Mouse (Mus musculus): ENCODE measurements around the gene Cd1d1. TPM values are rescaled to one million over a fixed set of nuclear protein-coding genes. Genes with fewer than 3 reads are reported as not detected.
"Not testable (repeated sequence)": the region's sequence is repeated elsewhere in the genome, so short reads cannot be mapped to it uniquely, and the experiment has no call there.

The Cd1d1 gene
- 7.7 and 9.6 TPM in 2 replicates for polyA plus RNA-seq (2011; ENCODE audit: insufficient read length, low read depth, missing spikeins)

DNA sequence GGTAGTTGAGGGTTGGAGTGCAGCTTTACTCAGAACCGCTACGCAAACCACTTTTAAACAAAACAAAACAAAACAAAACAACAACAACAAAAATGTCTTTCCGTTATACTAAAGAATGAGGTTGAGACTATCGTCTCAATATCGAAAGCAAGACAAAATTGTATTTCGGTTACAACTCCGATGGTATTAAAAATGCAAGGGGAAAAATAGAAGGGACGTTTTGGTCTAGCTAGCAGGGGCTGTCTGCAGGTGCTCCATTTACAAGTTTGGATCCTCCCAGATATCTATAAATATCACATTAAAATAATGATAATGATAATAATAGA is at the start of gene Cd1d1:
TSS of gene Cd1d1 (minus strand) at position 27 of the 326 bp plus-strand sequence.
- no peaks in the 10 kb centered on the region for H3K4me1 ChIP-seq (ENCODE audit: control insufficient read depth, insufficient read depth, low read length)
- peak within 1 kb of the TSS; percentile 52 for H3K27ac ChIP-seq (ENCODE audit: insufficient read depth, low read length)
- H3K4me3 ChIP-seq (ENCODE audit: insufficient read depth, low read length) = peak within 1 kb of the TSS; percentile 65
- TF ChIP-seq POLR2A (IDR thresholded peaks at IDR 0.05; ENCODE audit: low read depth, low read length) = no peak
- TF ChIP-seq CTCF (IDR thresholded peaks at IDR 0.05; ENCODE audit: borderline replicate concordance, insufficient read depth, low read length) = no peak

DNA sequence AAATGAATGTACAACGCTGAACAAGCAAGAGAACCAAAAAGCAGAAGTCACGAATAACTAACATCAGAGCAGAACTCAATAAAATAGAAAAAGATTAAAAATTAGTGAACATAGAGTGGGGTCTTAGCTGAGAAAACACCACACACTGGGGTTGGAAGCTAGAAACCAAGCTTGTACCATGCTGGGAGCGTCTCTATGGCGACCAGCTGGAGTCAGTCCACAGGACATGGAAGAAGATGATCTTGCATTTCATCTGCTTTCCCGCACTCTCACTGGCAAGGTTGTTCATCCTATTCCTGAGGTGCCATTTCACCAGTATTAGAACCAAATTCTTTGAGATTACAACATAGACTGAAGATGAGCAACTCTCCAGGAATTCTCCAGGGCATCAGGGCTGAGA is 48.6 kb upstream of the Cd1d1 start:
- no peaks in the 10 kb centered on the region for H3K4me1 ChIP-seq (ENCODE audit: control insufficient read depth, insufficient read depth, low read length)
- no peak overlapping the region for H3K4me3 ChIP-seq (ENCODE audit: insufficient read depth, low read length)
- H3K27ac ChIP-seq (ENCODE audit: insufficient read depth, low read length) = no peak overlapping the region
- TF ChIP-seq POLR2A (IDR thresholded peaks at IDR 0.05; ENCODE audit: low read depth, low read length) = no peak
- TF ChIP-seq CTCF (IDR thresholded peaks at IDR 0.05; ENCODE audit: borderline replicate concordance, insufficient read depth, low read length) = no peak

DNA sequence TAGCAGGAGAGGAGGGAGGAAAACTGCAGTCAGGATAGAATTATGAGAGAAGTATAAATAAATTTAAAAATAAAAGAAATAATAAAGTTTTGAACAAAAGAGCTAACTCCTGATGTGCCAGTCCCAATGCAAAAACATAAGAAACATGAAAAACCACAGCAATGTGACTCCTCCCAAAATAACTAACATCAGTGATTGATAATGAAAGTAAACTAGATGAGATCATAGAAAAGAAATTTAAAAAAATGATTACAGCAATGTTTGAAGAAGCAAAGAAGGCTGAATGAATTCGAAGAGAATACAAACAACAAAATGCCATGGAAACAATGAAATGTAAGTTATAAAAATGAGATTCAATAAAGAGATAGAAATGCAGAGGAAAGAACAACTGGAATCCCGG is 42.5 kb upstream of the Cd1d1 start:
- Histone ChIP-seq H3K4me3 (ENCODE audit: insufficient read depth, low read length) (no peak overlapping the region), H3K4me1 (ENCODE audit: control insufficient read depth, insufficient read depth, low read length) (no peaks in the 10 kb centered on the region), H3K27ac (ENCODE audit: insufficient read depth, low read length) (no peak overlapping the region)
- TF ChIP-seq CTCF (IDR thresholded peaks at IDR 0.05; ENCODE audit: borderline replicate concordance, insufficient read depth, low read length) (no peak), POLR2A (IDR thresholded peaks at IDR 0.05; ENCODE audit: low read depth, low read length) (no peak)

DNA sequence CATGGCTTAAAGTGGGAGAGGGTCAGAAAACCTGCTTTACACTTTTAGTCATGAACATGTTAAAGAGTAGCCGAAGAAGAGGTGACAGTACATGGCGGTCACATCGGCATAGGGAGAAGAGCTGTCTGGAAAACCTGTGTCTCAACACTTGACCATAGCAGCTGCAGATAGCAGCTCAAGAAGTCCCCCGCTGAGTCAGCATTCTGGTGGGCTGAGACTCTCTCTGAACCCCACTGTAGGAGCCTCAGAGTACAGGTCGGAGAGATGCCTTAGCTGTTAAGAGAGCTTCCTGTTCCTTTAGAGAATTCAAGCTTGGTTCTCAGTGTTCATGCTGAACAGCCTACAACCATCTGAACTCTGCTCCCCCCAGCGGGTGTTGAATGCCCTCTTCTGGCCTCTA is 39.3 kb upstream of the Cd1d1 start:
- TF ChIP-seq CTCF (IDR thresholded peaks at IDR 0.05; ENCODE audit: borderline replicate concordance, insufficient read depth, low read length) (no peak), POLR2A (IDR thresholded peaks at IDR 0.05; ENCODE audit: low read depth, low read length) (no peak)
- Histone ChIP-seq H3K4me1 (ENCODE audit: control insufficient read depth, insufficient read depth, low read length) (no peaks in the 10 kb centered on the region), H3K27ac (ENCODE audit: insufficient read depth, low read length) (no peak overlapping the region), H3K4me3 (ENCODE audit: insufficient read depth, low read length) (no peak overlapping the region)

DNA sequence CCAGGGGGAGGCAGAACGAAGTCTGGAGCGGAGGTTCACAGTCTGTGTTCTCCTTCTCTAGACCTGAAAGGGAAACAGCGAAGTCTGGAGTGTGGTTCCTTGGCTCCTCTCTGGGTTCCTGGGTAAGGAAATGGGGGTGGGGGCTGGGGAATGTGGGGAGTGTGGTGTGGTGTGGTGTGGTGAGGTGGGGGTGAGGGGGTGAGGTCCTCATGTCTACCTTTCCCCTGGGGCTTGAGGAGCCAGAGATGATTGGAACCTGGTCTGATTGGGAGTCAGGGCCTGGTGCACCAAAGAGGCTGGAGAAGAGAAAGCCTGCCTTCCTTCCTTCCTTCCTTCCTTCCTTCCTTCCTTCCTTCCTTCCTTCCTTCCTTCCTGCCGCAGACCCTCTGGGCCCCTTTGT is 34.8 kb upstream of the Cd1d1 start:
- TF ChIP-seq POLR2A (IDR thresholded peaks at IDR 0.05; ENCODE audit: low read depth, low read length) (no peak), CTCF (IDR thresholded peaks at IDR 0.05; ENCODE audit: borderline replicate concordance, insufficient read depth, low read length) (no peak)
- Histone ChIP-seq H3K4me3 (ENCODE audit: insufficient read depth, low read length) (no peak overlapping the region), H3K27ac (ENCODE audit: insufficient read depth, low read length) (no peak overlapping the region), H3K4me1 (ENCODE audit: control insufficient read depth, insufficient read depth, low read length) (no peaks in the 10 kb centered on the region)

DNA sequence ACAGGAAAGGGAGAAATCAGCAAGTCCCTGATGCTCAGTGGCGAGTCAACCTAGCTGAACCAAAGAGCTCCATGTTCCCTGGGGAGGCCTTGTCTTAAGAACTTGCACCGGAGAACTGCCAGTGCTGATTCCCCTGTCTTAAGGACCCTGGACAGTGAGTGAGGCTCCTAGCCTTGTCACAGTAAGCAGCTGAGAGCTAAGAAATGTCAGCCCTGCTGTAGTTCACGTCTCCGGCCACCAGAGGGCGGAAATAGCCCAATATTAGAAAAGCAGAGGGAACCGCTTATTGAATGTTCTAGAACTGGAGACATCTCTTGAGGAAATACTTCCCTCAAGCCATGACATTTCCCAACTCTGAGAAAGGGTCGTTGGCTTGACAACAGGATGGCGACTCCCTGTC is 34.1 kb upstream of the Cd1d1 start:
- TF ChIP-seq CTCF (IDR thresholded peaks at IDR 0.05; ENCODE audit: borderline replicate concordance, insufficient read depth, low read length) (peak; percentile 61; the same call in 1 of the 2 replicates), POLR2A (IDR thresholded peaks at IDR 0.05; ENCODE audit: low read depth, low read length) (no peak)
- H3K27ac ChIP-seq (ENCODE audit: insufficient read depth, low read length) = no peak overlapping the region
- no peak overlapping the region for H3K4me3 ChIP-seq (ENCODE audit: insufficient read depth, low read length)
- H3K4me1 ChIP-seq (ENCODE audit: control insufficient read depth, insufficient read depth, low read length) = no peaks in the 10 kb centered on the region

DNA sequence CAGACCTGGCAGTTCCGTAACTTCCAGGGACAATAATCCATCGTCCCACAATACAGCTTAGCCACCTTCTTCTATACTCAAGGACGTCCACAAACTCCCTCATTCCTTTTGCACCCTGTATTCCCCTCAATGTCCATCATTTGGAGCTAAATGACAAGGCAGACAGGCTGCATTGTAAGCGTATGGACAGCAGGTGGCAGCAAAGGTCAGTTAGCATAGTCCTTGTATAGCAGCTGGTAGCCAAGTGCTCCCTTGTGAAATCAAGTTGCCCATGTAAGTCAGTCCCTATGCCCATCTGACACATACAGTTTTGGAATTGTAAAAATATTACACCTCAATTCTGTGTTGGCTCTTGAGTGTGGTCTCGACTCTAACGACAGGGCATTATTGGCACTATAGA is 31.6 kb upstream of the Cd1d1 start:
- Histone ChIP-seq H3K27ac (ENCODE audit: insufficient read depth, low read length) (no peak overlapping the region), H3K4me1 (ENCODE audit: control insufficient read depth, insufficient read depth, low read length) (no peaks in the 10 kb centered on the region), H3K4me3 (ENCODE audit: insufficient read depth, low read length) (no peak overlapping the region)
- no peak for TF ChIP-seq POLR2A (IDR thresholded peaks at IDR 0.05; ENCODE audit: low read depth, low read length)
- peak; percentile 96; the same call in 1 of the 2 replicates for TF ChIP-seq CTCF (IDR thresholded peaks at IDR 0.05; ENCODE audit: borderline replicate concordance, insufficient read depth, low read length)

DNA sequence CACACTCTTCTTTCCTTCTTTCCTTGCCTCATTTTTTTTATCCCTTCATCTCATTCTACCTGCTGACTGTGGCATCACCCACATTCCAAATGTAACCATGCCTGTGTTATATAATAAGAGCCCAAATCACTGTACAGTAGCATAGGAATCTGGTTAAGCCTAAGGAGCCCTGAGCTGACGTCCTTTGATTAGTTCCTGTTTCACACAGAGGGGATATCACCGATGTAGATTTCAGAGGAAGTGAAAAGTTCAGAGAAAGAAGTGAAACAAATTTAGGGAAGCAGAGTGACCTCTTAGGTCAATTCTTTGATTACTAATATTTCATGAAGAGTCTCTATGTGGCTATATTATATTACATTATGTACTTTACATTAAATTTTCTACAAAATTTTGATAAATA is 18.5 kb upstream of the Cd1d1 start:
- Histone ChIP-seq H3K27ac (ENCODE audit: insufficient read depth, low read length) (no peak overlapping the region), H3K4me1 (ENCODE audit: control insufficient read depth, insufficient read depth, low read length) (no peaks in the 10 kb centered on the region), H3K4me3 (ENCODE audit: insufficient read depth, low read length) (no peak overlapping the region)
- TF ChIP-seq POLR2A (IDR thresholded peaks at IDR 0.05; ENCODE audit: low read depth, low read length) = no peak
- TF ChIP-seq CTCF (IDR thresholded peaks at IDR 0.05; ENCODE audit: borderline replicate concordance, insufficient read depth, low read length) = no peak

DNA sequence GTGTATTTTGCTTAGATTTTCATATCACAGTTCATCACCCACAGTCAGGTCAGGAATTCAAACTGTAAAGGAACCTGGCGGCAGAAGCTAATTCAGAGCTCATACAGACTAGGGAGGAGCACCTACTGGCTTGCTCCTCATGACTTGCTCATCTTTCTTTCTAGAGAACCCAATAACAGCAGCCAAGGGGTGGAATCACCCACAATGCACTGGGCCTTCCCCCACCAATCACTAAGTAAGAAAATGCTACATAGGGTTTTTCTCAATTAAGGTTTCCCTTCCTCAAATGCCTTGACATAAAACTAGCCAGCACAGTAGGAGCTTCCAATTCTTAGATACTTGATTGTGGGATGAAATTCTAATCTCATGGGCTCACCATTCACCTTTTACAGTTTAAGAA is 17.8 kb upstream of the Cd1d1 start:
- Histone ChIP-seq H3K4me3 (ENCODE audit: insufficient read depth, low read length) (no peak overlapping the region), H3K27ac (ENCODE audit: insufficient read depth, low read length) (no peak overlapping the region), H3K4me1 (ENCODE audit: control insufficient read depth, insufficient read depth, low read length) (no peaks in the 10 kb centered on the region)
- TF ChIP-seq POLR2A (IDR thresholded peaks at IDR 0.05; ENCODE audit: low read depth, low read length) (no peak), CTCF (IDR thresholded peaks at IDR 0.05; ENCODE audit: borderline replicate concordance, insufficient read depth, low read length) (no peak)

DNA sequence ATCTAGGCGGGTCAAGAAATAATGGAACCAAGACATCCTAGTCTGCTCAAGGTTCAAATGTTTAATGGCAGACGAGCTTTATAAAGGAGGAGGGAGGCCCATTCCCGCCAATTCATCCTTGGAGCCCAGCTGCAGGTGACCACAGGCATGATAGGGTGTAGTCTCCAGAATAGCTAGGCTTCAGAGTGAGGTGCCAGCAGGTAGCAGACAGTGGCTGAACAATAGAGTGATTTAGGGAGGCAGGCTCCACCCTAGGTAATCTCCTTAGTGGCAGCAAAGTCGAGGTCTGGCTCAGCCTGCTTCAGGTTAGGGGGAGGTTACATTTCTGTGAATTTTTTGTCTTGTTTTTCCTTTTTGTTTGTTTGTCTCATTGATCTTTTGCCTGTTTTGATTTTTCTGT is 16.7 kb upstream of the Cd1d1 start:
- TF ChIP-seq POLR2A (IDR thresholded peaks at IDR 0.05; ENCODE audit: low read depth, low read length) (no peak), CTCF (IDR thresholded peaks at IDR 0.05; ENCODE audit: borderline replicate concordance, insufficient read depth, low read length) (no peak)
- no peak overlapping the region for H3K27ac ChIP-seq (ENCODE audit: insufficient read depth, low read length)
- H3K4me3 ChIP-seq (ENCODE audit: insufficient read depth, low read length) = no peak overlapping the region
- H3K4me1 ChIP-seq (ENCODE audit: control insufficient read depth, insufficient read depth, low read length) = no peaks in the 10 kb centered on the region

DNA sequence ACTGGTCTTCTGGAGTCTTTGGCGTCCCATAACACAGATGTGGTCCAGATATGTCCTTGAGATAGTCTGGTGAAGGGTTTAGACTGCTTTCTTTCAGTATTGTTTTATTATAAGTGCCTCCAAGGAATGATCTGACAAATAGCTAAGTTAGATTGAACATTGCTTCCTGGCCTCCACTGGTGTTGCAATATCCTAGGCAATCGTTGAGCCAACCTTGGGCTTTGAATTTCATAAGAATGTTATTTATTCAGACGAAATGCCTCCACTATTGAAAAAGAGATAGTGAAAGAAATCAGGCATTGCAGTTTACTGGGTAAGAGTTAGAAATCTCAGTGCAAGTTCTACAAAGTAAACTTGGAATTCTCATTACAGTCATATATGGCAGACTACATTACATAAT is 13.2 kb upstream of the Cd1d1 start:
- H3K4me3 ChIP-seq (ENCODE audit: insufficient read depth, low read length); H3K4me1 ChIP-seq (ENCODE audit: control insufficient read depth, insufficient read depth, low read length); H3K27ac ChIP-seq (ENCODE audit: insufficient read depth, low read length): not testable (repeated sequence)

DNA sequence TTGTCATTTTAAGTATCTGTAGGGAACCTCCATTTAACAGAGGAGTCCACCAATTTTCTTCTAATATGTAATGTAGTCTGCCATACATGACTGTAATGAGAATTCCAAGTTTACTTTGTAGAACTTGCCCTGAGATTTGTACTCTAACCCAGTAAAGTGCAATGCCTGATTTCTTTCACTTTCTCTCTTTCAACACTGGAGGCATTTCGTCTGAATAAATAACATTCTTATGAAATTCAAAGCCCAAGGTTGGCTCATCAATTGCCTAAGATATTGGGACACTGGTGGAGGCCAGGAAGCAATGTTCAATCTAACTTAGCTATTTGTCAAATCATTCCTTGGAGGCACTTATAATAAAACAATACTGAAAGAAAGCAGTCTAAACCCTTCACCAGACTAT is 9.0 kb upstream of the Cd1d1 start:
- H3K4me1 ChIP-seq (ENCODE audit: control insufficient read depth, insufficient read depth, low read length); H3K27ac ChIP-seq (ENCODE audit: insufficient read depth, low read length); H3K4me3 ChIP-seq (ENCODE audit: insufficient read depth, low read length): not testable (repeated sequence)
